Mouse (Mus musculus): ENCODE results near the gene Usp8. TPM values are rescaled to one million over a fixed set of nuclear protein-coding genes. Genes with fewer than 3 reads are reported as not detected.

Gene Usp8
- total RNA-seq, 2 experiments from 2014 or later, result 48.9 to 51.6 TPM

GRCm38 (mm10) chr2:126782433-126782832 is 75.3 kb downstream of the Usp8 start:
- H3K27ac ChIP-seq, result no peak overlapping the region
- no peak overlapping the region for H3K4me3 ChIP-seq
- intact Hi-C loops (cut with DNase I), result no loop called here
- DNase-seq (ENCODE audit: extremely low spot score in 1 of 2, low spot score in 2 of 2), result peak in 1 of 2 experiments; percentile 39
- peak; percentile 63 for TF ChIP-seq CTCF (IDR thresholded peaks at IDR 0.05)

GRCm38 (mm10) chr2:126783370-126783769 is 76.2 kb downstream of the Usp8 start, which contains the start of gene Usp50:
Gene Usp50, minus strand, starts transcription at chr2:126783470.
- intact Hi-C loops (cut with DNase I), result no loop called here
- TF ChIP-seq CTCF (IDR thresholded peaks at IDR 0.05), result no peak
- no peak for DNase-seq (ENCODE audit: extremely low spot score in 1 of 2, low spot score in 2 of 2)
- Histone ChIP-seq H3K27ac (no peak within 1 kb of the TSS), H3K4me3 (no peak within 1 kb of the TSS)

- intact Hi-C loops (cut with DNase I), result no loop called here
- Histone ChIP-seq H3K27ac (no peak overlapping the region; the same call in 1 of the 2 replicates), H3K4me3 (no peak overlapping the region)
- DNase-seq (ENCODE audit: extremely low spot score in 1 of 2, low spot score in 2 of 2), result peak in 1 of 2 experiments; percentile 49
- TF ChIP-seq CTCF (IDR thresholded peaks at IDR 0.05), result no peak
Measured at GRCm38 (mm10) chr2:126787721-126788342, 80.7 kb downstream of the Usp8 start.

GRCm38 (mm10) chr2:126792611-126793010 is 85.5 kb downstream of the Usp8 start:
- DNase-seq (ENCODE audit: extremely low spot score in 1 of 2, low spot score in 2 of 2), result no peak
- H3K4me3 ChIP-seq, result no peak overlapping the region
- no peak overlapping the region for H3K27ac ChIP-seq
- intact Hi-C loops (cut with DNase I), result no loop called here
- no peak for TF ChIP-seq CTCF (IDR thresholded peaks at IDR 0.05)

- peak; percentile 43 for TF ChIP-seq CTCF (IDR thresholded peaks at IDR 0.05)
- H3K4me3 ChIP-seq, result no peak overlapping the region
- DNase-seq (ENCODE audit: extremely low spot score in 1 of 2, low spot score in 2 of 2), result no peak
- no peak overlapping the region for H3K27ac ChIP-seq
- intact Hi-C loops (cut with DNase I), result no loop called here
Measured at GRCm38 (mm10) chr2:126795708-126796107, 88.6 kb downstream of the Usp8 start.

- DNase-seq (ENCODE audit: extremely low spot score in 1 of 2, low spot score in 2 of 2), result no peak
- intact Hi-C loops (cut with DNase I), result no loop called here
- H3K27ac ChIP-seq, result no peak overlapping the region
- no peak overlapping the region for H3K4me3 ChIP-seq
- no peak for TF ChIP-seq CTCF (IDR thresholded peaks at IDR 0.05)
Measured at GRCm38 (mm10) chr2:126798455-126798854, 91.3 kb downstream of the Usp8 start.

GRCm38 (mm10) chr2:126801980-126802379 is 94.9 kb downstream of the Usp8 start:
- TF ChIP-seq CTCF (IDR thresholded peaks at IDR 0.05), result no peak
- intact Hi-C loops (cut with DNase I), result no loop called here
- no peak overlapping the region for H3K27ac ChIP-seq
- no peak overlapping the region for H3K4me3 ChIP-seq
- no peak for DNase-seq (ENCODE audit: extremely low spot score in 1 of 2, low spot score in 2 of 2)

Other genes with a start within 250 kb of the Usp8 start
- gene Atp8b4, start 206.7 kb upstream of the Usp8 start, total RNA-seq (2021), result under 1 TPM in 1 of 2 experiments, not detected in 1; 0.09 TPM
- 1 to 10 TPM; 7.4 to 8.3 TPM for gene Slc27a2, start 154.9 kb upstream of the Usp8 start, total RNA-seq (2021)
- gene Hdc, start 88.0 kb upstream of the Usp8 start, total RNA-seq (2021), result 1 to 10 TPM; 1.9 to 2.0 TPM
- gene Gabpb1, start 31.0 kb upstream of the Usp8 start, total RNA-seq (2021), result 10 to 100 TPM; 21.0 to 22.1 TPM
- under 1 TPM in 1 of 2 experiments, not detected in 1; 0.61 TPM for gene Usp50, start 76.1 kb downstream of the Usp8 start, total RNA-seq (2021)
- gene Trpm7, start 168.9 kb downstream of the Usp8 start, total RNA-seq (2021), result 10 to 100 TPM; 35.4 to 40.2 TPM
- 10 to 100 TPM; 24.9 to 26.1 TPM for gene Sppl2a, start 225.9 kb downstream of the Usp8 start, total RNA-seq (2021)

Measured in left cerebral cortex, adult 2 months (tissue).